Mouse (Mus musculus) cerebellum, postnatal 10 days (tissue): ENCODE measurements around the gene Zswim1.
"Not testable (repeated sequence)": the region's sequence is repeated elsewhere in the genome, so short reads cannot be mapped to it uniquely, and the experiment has no call there.

Experiments
- DNase-seq, 2 experiments: peaks; one replicate each; pipeline ENCODE4 v3.0.0; 2021; ENCODE audit warnings: mixed read lengths in 2 of 2

The Zswim1 gene

GRCm38 (mm10) chr2:164793236-164793635 is 29.2 kb upstream of the Zswim1 start:
- peak; percentile 77 to 85 for DNase-seq

- DNase-seq = peak in 1 of 2 experiments; percentile 42
Measured at GRCm38 (mm10) chr2:164793772-164794171, 28.7 kb upstream of the Zswim1 start.

GRCm38 (mm10) chr2:164794293-164794692 is 28.2 kb upstream of the Zswim1 start:
- peak; percentile 96 to 99 for DNase-seq

GRCm38 (mm10) chr2:164795868-164796267 is 26.6 kb upstream of the Zswim1 start:
- no peak for DNase-seq

- not testable (repeated sequence) for DNase-seq
Measured at GRCm38 (mm10) chr2:164798554-164798953, 23.9 kb upstream of the Zswim1 start.

GRCm38 (mm10) chr2:164800252-164801004 is 22.1 kb upstream of the Zswim1 start:
- no peak for DNase-seq

- no peak for DNase-seq
Measured at GRCm38 (mm10) chr2:164803201-164803920, 19.1 kb upstream of the Zswim1 start.

- peak in 1 of 2 experiments; percentile 34 for DNase-seq
Measured at GRCm38 (mm10) chr2:164803921-164804313, 18.6 kb upstream of the Zswim1 start.

- DNase-seq = peak; percentile 98 to 99
Measured at GRCm38 (mm10) chr2:164804533-164805331, 17.8 kb upstream of the Zswim1 start, which contains the start of the genes Acot8 and Zswim3. Acot8 (minus strand) TSS chr2:164804882. Zswim3 (plus strand) TSS chr2:164805098.

GRCm38 (mm10) chr2:164805332-164805718 is 17.2 kb upstream of the Zswim1 start:
- no peak for DNase-seq

- no peak for DNase-seq
Measured at GRCm38 (mm10) chr2:164806614-164807013, 15.9 kb upstream of the Zswim1 start.

GRCm38 (mm10) chr2:164813557-164813956 is 8.9 kb upstream of the Zswim1 start:
- DNase-seq = no peak

GRCm38 (mm10) chr2:164815348-164815747 is 7.1 kb upstream of the Zswim1 start:
- no peak for DNase-seq

GRCm38 (mm10) chr2:164815821-164816220 is 6.7 kb upstream of the Zswim1 start:
- DNase-seq = no peak

GRCm38 (mm10) chr2:164817206-164817605 is 5.3 kb upstream of the Zswim1 start:
- DNase-seq = no peak

GRCm38 (mm10) chr2:164817703-164818102 is 4.8 kb upstream of the Zswim1 start:
- DNase-seq = no peak

GRCm38 (mm10) chr2:164821060-164821459 is 1.4 kb upstream of the Zswim1 start:
- DNase-seq = peak; percentile 56 to 57

GRCm38 (mm10) chr2:164823181-164823585 is 697 bp downstream of the Zswim1 start:
- DNase-seq = peak in 1 of 2 experiments; percentile 46

GRCm38 (mm10) chr2:164823969-164824368 is 1.5 kb downstream of the Zswim1 start:
- no peak for DNase-seq

- no peak for DNase-seq
Measured at GRCm38 (mm10) chr2:164825521-164825920, 3.0 kb downstream of the Zswim1 start.

GRCm38 (mm10) chr2:164827146-164827850 is 4.8 kb downstream of the Zswim1 start:
- DNase-seq = no peak

- DNase-seq = no peak
Measured at GRCm38 (mm10) chr2:164828437-164828836, 6.0 kb downstream of the Zswim1 start, which contains the start of gene Spata25. Spata25 (minus strand) TSS chr2:164828537.
